ENCODE assay signal across 15 mouse cellular contexts in the genomic region with DNA sequence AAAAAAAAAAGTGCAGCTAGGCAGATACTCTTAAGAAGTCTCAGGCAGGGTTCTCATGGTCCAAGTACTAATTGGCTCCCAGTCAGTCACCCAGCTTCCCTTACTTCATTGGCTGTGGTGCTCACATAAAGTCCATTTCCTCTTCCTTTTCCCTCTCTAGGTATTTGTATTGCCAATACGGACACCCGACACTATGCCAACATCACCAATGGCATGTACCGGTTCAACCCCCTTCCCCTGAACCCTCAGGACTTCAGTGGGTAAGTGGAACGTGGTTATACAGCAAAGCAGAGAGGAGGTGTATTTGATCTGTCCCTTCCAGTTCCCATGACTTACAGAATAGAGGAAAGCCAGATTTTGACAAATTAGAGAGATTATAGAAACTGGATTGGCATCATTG. TPM values are rescaled to one million over a fixed set of nuclear protein-coding genes. Genes with fewer than 3 reads are reported as not detected.
"Had no signal": no experiment of that assay in that cellular context is flagged by ENCODE, and none has a peak within 500 bp of the region (broad histone marks: within the 10 kb centered on the region; RNA-seq: fewer than 3 reads in every experiment).

No protein-coding gene starts in this region.

- DNase-seq: retina, postnatal 1 day; right cerebral cortex, adult 18-20 months; right cerebral cortex, postnatal 14 days; right cerebral cortex, postnatal 25 days; right cerebral cortex, postnatal 4 days; spleen, adult 18-20 months; thymus, adult 18-20 months; thymus, postnatal 25 days; thymus, postnatal 36 days; thymus, postnatal 4 days had no signal

- H3K9ac ChIP-seq: neural tube, embryonic 13.5 days; neural tube, embryonic 15.5 days; stomach, embryonic 15.5 days had no signal

- H3K36me3 ChIP-seq: neural tube, embryonic 13.5 days; neural tube, embryonic 15.5 days; stomach, embryonic 15.5 days had no signal

- H3K27ac ChIP-seq: neural tube, embryonic 13.5 days; neural tube, embryonic 15.5 days; stomach, embryonic 15.5 days; stomach, postnatal 0 days had no signal

- H3K9me3 ChIP-seq: neural tube, embryonic 13.5 days; neural tube, embryonic 15.5 days; stomach, embryonic 15.5 days had no signal

- H3K4me3 ChIP-seq: neural tube, embryonic 13.5 days; neural tube, embryonic 15.5 days; stomach, embryonic 15.5 days had no signal

- H3K4me2 ChIP-seq: neural tube, embryonic 13.5 days; neural tube, embryonic 15.5 days; stomach, embryonic 15.5 days had no signal

- H3K27me3 ChIP-seq: neural tube, embryonic 13.5 days; neural tube, embryonic 15.5 days; stomach, embryonic 15.5 days had no signal

- H3K4me1 ChIP-seq: neural tube, embryonic 13.5 days; neural tube, embryonic 15.5 days; stomach, embryonic 15.5 days had no signal

RNA-seq across cellular contexts. Expression of a gene that starts 16.6 kb away (rescaled TPM):
- total RNA-seq: neutrophil, adult 5-6 weeks had no signal
